Mouse (Mus musculus): ENCODE measurements around the gene Sh3d19. TPM values are rescaled to one million over a fixed set of nuclear protein-coding genes. Genes with fewer than 3 reads are reported as not detected.
"Not testable (repeated sequence)": the region's sequence is repeated elsewhere in the genome, so short reads cannot be mapped to it uniquely, and the experiment has no call there.

Sh3d19 gene
- total and polyA plus RNA-seq, 2 experiments from 2014 or later = 13.8 to 32.0 TPM

DNA sequence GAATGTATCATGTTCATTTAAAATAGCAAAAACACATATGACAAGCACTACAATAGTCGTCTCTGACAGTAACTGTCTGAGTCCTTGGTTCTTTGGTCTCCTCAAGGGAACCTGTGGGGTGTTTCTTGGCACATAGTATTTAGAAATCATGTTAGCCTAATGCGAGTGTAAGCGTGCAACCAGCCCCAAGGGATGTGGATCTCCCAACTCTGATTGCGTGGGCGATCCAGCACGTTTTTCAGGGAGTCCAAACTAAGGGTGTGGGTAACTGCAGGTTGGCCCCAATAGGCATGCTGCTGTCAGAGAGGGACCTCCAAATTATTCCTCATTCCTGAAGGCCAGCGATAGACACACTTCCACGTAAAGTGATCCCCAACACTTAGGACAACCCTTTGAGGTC, 1.9 kb upstream of the Sh3d19 start:
- TF ChIP-seq CTCF (IDR thresholded peaks at IDR 0.05) = no peak
- 88% methylated on average over 8 of the region's 8 CpGs for WGBS
- ATAC-seq (ENCODE audit: low FRiP score) = no peak

DNA sequence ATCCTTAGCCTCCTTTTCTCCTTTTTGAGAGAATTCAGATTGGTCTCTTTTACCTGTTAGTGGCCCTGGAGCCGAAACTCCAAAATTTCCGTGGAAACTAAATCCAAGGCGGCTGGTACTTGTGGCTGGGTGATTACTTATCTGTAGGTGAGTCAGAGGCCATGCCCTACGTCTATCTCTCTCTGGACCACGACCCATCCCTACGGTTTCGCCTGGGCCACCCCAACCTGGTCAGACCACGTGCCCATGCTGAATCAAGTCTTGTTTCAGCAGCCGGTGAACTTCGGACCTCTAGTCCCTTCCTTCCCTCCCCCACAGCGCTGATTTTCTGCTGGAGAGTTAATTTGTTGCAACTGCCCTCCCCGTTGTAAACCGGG, 678 bp downstream of the Sh3d19 start:
- peak overlapping the region; percentile 88 for H3K4me2 ChIP-seq (ENCODE audit: low read depth, low read length, poor library complexity, severe bottlenecking)
- ATAC-seq (ENCODE audit: low FRiP score) (no peak), DNase-seq (ENCODE audit: low spot score) (peak; percentile 7)
- H3K4me1 ChIP-seq (ENCODE audit: insufficient read depth, low read length) = no peaks in the 10 kb centered on the region
- no peaks in the 10 kb centered on the region for H3K9me3 ChIP-seq (ENCODE audit: low read length)
- H3K27me3 ChIP-seq (ENCODE audit: insufficient read depth, low read length) = no peaks in the 10 kb centered on the region
- peak overlapping the region; percentile 90 for H3K4me3 ChIP-seq (ENCODE audit: low read depth, low read length)
- TF ChIP-seq CTCF (IDR thresholded peaks at IDR 0.05) = no peak
- 3% methylated on average over 13 of the region's 13 CpGs for WGBS
- no peaks in the 10 kb centered on the region for H3K36me3 ChIP-seq (ENCODE audit: insufficient read depth, low read length)
- peak overlapping the region; percentile 67 for H3K27ac ChIP-seq (ENCODE audit: low read depth, low read length)
- H3K9ac ChIP-seq (replicated peaks; ENCODE audit: low read length, poor library complexity, severe bottlenecking) = peak overlapping the region; percentile 95

More for the DNA sequence above, 1.9 kb upstream of the Sh3d19 start:
- Histone ChIP-seq H3K4me1 (ENCODE audit: insufficient read depth, low read length) (no peaks in the 10 kb centered on the region), H3K9me3 (ENCODE audit: low read length) (no peaks in the 10 kb centered on the region), H3K27ac (ENCODE audit: low read depth, low read length) (no peak overlapping the region), H3K4me2 (ENCODE audit: low read depth, low read length, poor library complexity, severe bottlenecking) (no peak overlapping the region), H3K36me3 (ENCODE audit: insufficient read depth, low read length) (no peaks in the 10 kb centered on the region), H3K4me3 (ENCODE audit: low read depth, low read length) (no peak overlapping the region), H3K27me3 (ENCODE audit: insufficient read depth, low read length) (no peaks in the 10 kb centered on the region), H3K9ac (replicated peaks; ENCODE audit: low read length, poor library complexity, severe bottlenecking) (no peak overlapping the region)
- DNase-seq (ENCODE audit: low spot score) = no peak

DNA sequence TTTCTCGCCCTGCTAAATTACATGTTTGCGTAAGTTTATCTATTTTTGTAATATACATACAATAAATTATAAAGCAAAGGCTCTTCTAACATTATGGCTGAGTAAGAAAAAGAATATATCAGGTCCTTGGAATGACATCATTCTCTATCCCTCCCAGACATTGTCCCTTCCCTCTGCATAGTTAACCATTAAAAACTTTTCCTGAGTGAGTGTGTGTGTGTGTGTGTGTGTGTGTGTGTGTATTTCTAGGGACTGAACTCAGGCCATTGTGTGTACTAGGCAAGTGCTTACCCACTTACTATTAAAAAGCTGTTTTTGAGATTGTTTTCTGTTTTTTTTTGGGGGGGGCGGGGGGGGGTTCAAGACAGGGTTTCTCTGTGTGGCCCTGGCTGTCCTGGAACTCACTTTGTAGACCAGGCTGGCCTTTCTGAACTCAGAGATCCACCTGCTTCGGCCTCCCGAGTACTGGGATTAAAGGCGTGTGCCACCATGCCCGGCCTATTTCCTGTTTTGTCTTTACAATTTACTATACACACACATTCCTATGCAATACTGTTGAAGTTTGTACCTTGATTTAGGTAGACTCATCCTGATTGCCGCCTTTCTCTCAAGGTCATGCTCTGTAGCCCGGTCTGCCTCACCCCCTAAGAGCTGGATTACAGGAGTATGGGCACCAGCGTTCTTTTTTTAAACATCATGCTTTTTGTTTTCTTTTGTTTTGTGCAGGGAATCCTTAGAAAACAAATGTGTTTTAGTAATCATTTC, 2.6 kb downstream of the Sh3d19 start:
- 89% methylated on average over 10 of the region's 10 CpGs for WGBS
- no peaks in the 10 kb centered on the region for H3K36me3 ChIP-seq (ENCODE audit: insufficient read depth, low read length)
- H3K27me3 ChIP-seq (ENCODE audit: insufficient read depth, low read length) = no peaks in the 10 kb centered on the region
- no peak for DNase-seq (ENCODE audit: low spot score)
- no peak overlapping the region for H3K4me3 ChIP-seq (ENCODE audit: low read depth, low read length)
- H3K4me1 ChIP-seq (ENCODE audit: insufficient read depth, low read length) = no peaks in the 10 kb centered on the region
- no peak for ATAC-seq (ENCODE audit: low FRiP score)
- TF ChIP-seq CTCF (IDR thresholded peaks at IDR 0.05) = no peak
- H3K27ac ChIP-seq (ENCODE audit: low read depth, low read length) = no peak overlapping the region
- H3K9me3 ChIP-seq (ENCODE audit: low read length) = no peaks in the 10 kb centered on the region
- H3K9ac ChIP-seq (replicated peaks; ENCODE audit: low read length, poor library complexity, severe bottlenecking) = no peak overlapping the region
- H3K4me2 ChIP-seq (ENCODE audit: low read depth, low read length, poor library complexity, severe bottlenecking) = 0 out of 2 replicates have a peak overlapping the region, but pooled peaks have one; percentile 88

DNA sequence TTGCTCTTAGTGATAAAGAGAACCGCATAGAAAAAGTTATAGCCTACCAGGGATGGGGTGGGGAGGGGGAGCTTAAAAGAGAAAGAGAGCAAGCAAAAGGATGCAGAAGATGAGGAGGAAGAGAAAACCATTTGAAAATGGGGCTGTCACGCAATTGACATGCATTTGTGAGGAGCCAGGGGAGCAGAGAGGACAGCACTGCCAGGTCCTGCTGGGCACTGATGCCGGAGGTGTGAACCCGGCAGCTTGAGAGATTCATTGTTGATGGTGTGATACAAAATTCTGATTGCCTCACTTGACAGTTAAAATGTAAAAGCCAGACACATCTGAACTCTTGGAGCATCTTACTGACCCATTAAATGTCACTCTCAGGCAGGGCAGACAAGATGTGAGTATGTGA, 3.5 kb downstream of the Sh3d19 start:
- WGBS = 74% methylated on average over 4 of the region's 4 CpGs
- H3K9ac ChIP-seq (replicated peaks; ENCODE audit: low read length, poor library complexity, severe bottlenecking) = no peak overlapping the region
- H3K4me2 ChIP-seq (ENCODE audit: low read depth, low read length, poor library complexity, severe bottlenecking) = no peak overlapping the region
- no peak for TF ChIP-seq CTCF (IDR thresholded peaks at IDR 0.05)
- no peaks in the 10 kb centered on the region for H3K27me3 ChIP-seq (ENCODE audit: insufficient read depth, low read length)
- H3K36me3 ChIP-seq (ENCODE audit: insufficient read depth, low read length) = no peaks in the 10 kb centered on the region
- H3K4me3 ChIP-seq (ENCODE audit: low read depth, low read length) = no peak overlapping the region
- no peak overlapping the region for H3K27ac ChIP-seq (ENCODE audit: low read depth, low read length)
- DNase-seq (ENCODE audit: low spot score) (no peak), ATAC-seq (ENCODE audit: low FRiP score) (no peak)
- no peaks in the 10 kb centered on the region for H3K4me1 ChIP-seq (ENCODE audit: insufficient read depth, low read length)
- H3K9me3 ChIP-seq (ENCODE audit: low read length) = no peaks in the 10 kb centered on the region

DNA sequence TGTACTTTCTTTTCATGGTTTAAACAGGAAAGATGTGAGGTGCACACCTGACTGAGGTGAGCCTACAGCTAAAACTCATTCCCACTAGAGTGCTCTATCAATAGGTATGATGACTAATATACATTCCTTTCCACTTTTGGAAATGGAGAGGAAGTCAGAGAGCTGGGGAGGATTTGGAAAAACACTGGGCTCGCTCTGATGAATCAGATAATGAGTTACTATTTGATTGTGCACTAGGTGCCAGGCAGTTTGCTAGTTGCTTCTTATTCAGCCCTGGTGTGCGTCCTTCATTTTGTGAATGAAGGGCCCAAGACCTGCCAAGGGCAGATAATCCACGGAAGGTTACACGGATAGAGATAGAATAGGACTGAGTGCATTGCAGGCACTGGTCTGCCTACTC, 9.1 kb downstream of the Sh3d19 start:
- no peaks in the 10 kb centered on the region for H3K9me3 ChIP-seq (ENCODE audit: low read length)
- H3K4me2 ChIP-seq (ENCODE audit: low read depth, low read length, poor library complexity, severe bottlenecking) = no peak overlapping the region
- H3K27ac ChIP-seq (ENCODE audit: low read depth, low read length) = no peak overlapping the region
- H3K36me3 ChIP-seq (ENCODE audit: insufficient read depth, low read length) = no peaks in the 10 kb centered on the region
- WGBS = 90% methylated on average over 4 of the region's 4 CpGs
- H3K27me3 ChIP-seq (ENCODE audit: insufficient read depth, low read length) = no peaks in the 10 kb centered on the region
- DNase-seq (ENCODE audit: low spot score) (no peak), ATAC-seq (ENCODE audit: low FRiP score) (no peak)
- H3K4me3 ChIP-seq (ENCODE audit: low read depth, low read length) = no peak overlapping the region
- TF ChIP-seq CTCF (IDR thresholded peaks at IDR 0.05) = no peak
- H3K4me1 ChIP-seq (ENCODE audit: insufficient read depth, low read length) = no peaks in the 10 kb centered on the region
- no peak overlapping the region for H3K9ac ChIP-seq (replicated peaks; ENCODE audit: low read length, poor library complexity, severe bottlenecking)

DNA sequence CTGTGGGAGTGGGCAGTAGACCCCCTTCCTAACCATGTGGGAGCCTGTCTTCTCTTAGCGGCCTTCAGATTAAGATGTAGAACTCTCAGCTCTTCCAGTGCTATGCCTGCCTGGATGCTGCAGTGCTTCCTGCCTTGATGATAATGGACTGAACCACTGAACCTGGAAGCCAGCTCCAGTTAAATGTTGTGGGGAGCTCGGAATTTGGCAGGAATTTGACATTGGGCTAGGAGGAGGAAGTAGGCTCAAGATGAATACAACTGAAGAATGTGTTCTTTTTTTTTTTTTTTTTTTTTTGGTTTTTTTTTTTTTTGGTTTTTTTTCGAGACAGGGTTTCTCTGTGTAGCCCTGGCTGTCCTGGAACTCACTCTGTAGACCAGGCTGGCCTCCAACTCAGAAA, 10.9 kb downstream of the Sh3d19 start:
- DNase-seq (ENCODE audit: low spot score); ATAC-seq (ENCODE audit: low FRiP score); H3K9me3 ChIP-seq (ENCODE audit: low read length); H3K9ac ChIP-seq (replicated peaks; ENCODE audit: low read length, poor library complexity, severe bottlenecking); H3K4me2 ChIP-seq (ENCODE audit: low read depth, low read length, poor library complexity, severe bottlenecking); H3K4me3 ChIP-seq (ENCODE audit: low read depth, low read length); H3K27ac ChIP-seq (ENCODE audit: low read depth, low read length); H3K36me3 ChIP-seq (ENCODE audit: insufficient read depth, low read length); H3K27me3 ChIP-seq (ENCODE audit: insufficient read depth, low read length); H3K4me1 ChIP-seq (ENCODE audit: insufficient read depth, low read length): not testable (repeated sequence)
- 85% methylated on average over 3 of the region's 3 CpGs for WGBS
